Mouse (Mus musculus): Measurements from ENCODE around the gene Tmco5. TPM values are rescaled to one million over a fixed set of nuclear protein-coding genes. Genes with fewer than 3 reads are reported as not detected.

Gene Tmco5
- polyA plus RNA-seq, 1 experiment from 2014 or later = not detected

DNA sequence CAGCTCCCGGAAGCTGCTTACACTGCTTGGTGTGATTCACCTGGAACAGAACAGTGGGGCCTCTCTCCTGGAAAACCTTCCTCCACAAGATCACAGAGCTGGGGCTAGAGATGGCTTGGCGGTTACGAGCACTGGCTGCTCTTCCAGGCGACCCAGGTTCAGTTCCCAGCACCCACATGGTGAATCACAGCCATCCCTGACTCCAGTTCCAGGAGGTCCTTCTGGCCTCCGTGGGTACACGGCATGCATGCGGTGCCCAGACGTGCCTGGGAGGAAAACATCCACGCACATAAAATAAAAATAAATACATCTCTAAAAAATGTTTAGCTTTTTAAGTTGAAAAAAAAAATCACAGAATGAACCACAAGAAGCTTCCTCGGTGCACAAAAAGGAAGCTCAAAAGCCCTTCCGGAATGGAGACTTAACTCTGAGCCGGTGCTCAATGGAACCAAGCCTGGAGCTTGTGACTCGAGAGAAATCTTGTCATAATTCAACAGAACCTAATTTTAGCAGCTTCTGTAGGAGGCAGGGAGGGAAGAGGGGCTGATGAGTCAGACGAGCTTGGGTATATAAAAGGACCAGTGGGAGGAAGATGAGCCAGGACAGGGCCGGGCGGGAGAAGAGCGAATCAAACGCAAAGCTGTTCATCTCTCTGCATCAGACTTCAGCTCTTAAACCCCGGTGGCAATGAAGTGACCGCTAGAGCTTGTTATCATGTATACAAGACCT lies 35.4 kb downstream of the Tmco5 start:
- 75% methylated on average over 20 of the region's 20 CpGs for WGBS (ENCODE audit: insufficient replicate concordance)
- no peak for ATAC-seq (replicated peaks; ENCODE audit: insufficient number of reproducible peaks, low FRiP score, low TSS enrichment)
- H3K4me2 ChIP-seq = no peak overlapping the region

DNA sequence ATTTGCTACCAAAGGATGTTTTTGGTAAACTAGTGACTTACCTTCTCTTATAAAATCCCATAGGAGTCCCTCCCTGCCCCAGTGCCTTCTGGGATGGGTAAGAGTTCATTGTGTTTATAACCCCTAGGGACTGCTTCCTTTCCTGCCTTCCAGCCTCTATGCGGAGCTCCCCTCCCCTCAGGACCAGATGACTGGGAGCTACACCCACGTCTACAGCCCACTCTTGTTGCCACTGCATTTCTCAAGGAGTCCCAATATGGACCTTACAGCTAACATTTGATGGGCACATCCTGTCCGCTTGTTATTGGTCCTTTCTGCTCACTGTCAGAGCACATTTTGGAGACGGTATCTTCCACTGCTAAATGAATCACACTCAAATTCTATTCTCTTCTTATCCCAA lies 36.1 kb downstream of the Tmco5 start:
- Histone ChIP-seq H3K9ac (ENCODE audit: low read depth, low read length) (no peak overlapping the region), H3K4me1 (ENCODE audit: control insufficient read depth, insufficient read depth, low read length) (no peaks in the 10 kb centered on the region)
- ATAC-seq (replicated peaks; ENCODE audit: insufficient number of reproducible peaks, low FRiP score, low TSS enrichment) = no peak

More for the DNA sequence above, 35.4 kb downstream of the Tmco5 start:
- H3K4me3 ChIP-seq (ENCODE audit: low read depth, low read length) = no peak overlapping the region
- no peak overlapping the region for H3K27ac ChIP-seq (ENCODE audit: low read depth, low read length)
- no peaks in the 10 kb centered on the region for H3K36me3 ChIP-seq (ENCODE audit: control insufficient read depth, insufficient read depth, low read length)
- H3K4me1 ChIP-seq (ENCODE audit: control insufficient read depth, insufficient read depth, low read length) = no peaks in the 10 kb centered on the region
- H3K27me3 ChIP-seq (ENCODE audit: control insufficient read depth, insufficient read depth, low read length) = no peaks in the 10 kb centered on the region
- H3K9me3 ChIP-seq (replicated peaks; ENCODE audit: control insufficient read depth, low read length) = no peaks in the 10 kb centered on the region
- no peak overlapping the region for H3K9ac ChIP-seq (ENCODE audit: low read depth, low read length)

DNA sequence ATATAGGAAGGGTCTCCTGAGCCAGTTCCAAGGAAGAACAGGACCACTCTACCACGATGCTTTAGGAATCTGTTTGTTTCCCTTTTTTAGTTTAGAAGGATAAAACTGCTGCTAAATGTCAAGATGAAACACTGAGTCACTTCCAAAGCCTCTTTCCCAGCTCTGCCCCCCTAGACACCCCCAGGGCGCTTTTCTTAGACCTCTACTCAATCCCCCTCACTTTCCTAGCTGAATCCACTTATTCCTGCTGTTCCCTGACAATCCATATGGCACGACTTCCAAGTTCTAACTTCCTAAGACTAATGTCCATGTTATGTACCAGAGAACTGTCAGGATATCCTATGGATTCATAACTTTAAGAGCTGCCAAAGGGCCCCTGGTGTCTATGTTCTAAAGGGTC lies 40.1 kb downstream of the Tmco5 start:
- no peak overlapping the region for H3K9ac ChIP-seq (ENCODE audit: low read depth, low read length)
- no peaks in the 10 kb centered on the region for H3K4me1 ChIP-seq (ENCODE audit: control insufficient read depth, insufficient read depth, low read length)
- H3K36me3 ChIP-seq (ENCODE audit: control insufficient read depth, insufficient read depth, low read length) = no peaks in the 10 kb centered on the region
- H3K4me3 ChIP-seq (ENCODE audit: low read depth, low read length) = no peak overlapping the region
- H3K27me3 ChIP-seq (ENCODE audit: control insufficient read depth, insufficient read depth, low read length) = no peaks in the 10 kb centered on the region
- WGBS (ENCODE audit: insufficient replicate concordance) = 61% methylated on average over 3 of the region's 3 CpGs
- no peak overlapping the region for H3K27ac ChIP-seq (ENCODE audit: low read depth, low read length)
- no peak for ATAC-seq (replicated peaks; ENCODE audit: insufficient number of reproducible peaks, low FRiP score, low TSS enrichment)
- H3K4me2 ChIP-seq = no peak overlapping the region
- no peaks in the 10 kb centered on the region for H3K9me3 ChIP-seq (replicated peaks; ENCODE audit: control insufficient read depth, low read length)

More for the DNA sequence above, 36.1 kb downstream of the Tmco5 start:
- Histone ChIP-seq H3K9me3 (replicated peaks; ENCODE audit: control insufficient read depth, low read length) (no peaks in the 10 kb centered on the region), H3K36me3 (ENCODE audit: control insufficient read depth, insufficient read depth, low read length) (no peaks in the 10 kb centered on the region), H3K27ac (ENCODE audit: low read depth, low read length) (no peak overlapping the region), H3K4me2 (no peak overlapping the region), H3K4me3 (ENCODE audit: low read depth, low read length) (no peak overlapping the region), H3K27me3 (ENCODE audit: control insufficient read depth, insufficient read depth, low read length) (no peaks in the 10 kb centered on the region)
- 77% methylated on average over 4 of the region's 4 CpGs for WGBS (ENCODE audit: insufficient replicate concordance)

DNA sequence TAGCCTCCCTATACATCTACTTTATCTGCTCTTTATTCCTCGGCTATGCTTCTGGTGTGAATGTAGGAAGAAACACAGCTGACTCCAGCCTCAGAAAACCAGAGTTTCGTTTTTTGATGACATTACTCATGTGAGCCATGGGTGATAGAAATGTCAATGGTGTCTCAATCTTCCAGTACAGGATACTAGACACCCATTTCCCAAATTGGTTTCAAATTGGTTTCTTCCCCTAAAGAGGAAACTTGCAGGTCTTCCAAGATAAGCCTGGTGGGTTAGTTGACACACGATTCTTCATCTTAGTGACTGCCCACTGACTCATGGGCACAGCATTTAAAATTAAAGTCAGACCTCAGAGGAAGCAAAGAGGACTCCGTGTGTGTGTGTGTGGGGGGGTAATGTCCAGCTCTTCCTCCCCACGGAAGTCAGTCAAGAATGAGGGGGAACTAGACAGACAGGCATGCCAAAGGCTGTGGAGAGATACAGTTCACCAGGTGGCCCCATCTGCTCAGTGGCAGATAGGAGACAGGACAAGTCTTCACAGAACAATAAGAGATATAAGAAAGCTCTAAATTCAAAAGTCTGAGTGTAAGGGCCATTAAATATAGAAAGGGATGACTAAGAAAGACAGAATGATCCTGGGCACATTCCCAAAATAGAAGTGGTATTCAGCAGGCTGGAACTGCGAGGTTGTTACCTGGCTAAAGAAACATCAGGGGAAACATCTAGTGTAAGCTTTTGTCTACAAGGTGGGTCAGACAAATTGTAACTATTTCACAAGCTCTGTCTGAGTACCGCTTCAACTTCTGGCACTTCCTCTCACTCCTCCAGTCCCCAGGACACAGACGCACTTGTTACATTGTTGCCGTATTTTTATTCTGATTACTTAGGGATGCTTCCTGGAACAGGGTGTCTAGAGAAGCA lies 44.3 kb downstream of the Tmco5 start:
- Histone ChIP-seq H3K27me3 (ENCODE audit: control insufficient read depth, insufficient read depth, low read length) (no peaks in the 10 kb centered on the region), H3K4me3 (ENCODE audit: low read depth, low read length) (no peak overlapping the region), H3K9me3 (replicated peaks; ENCODE audit: control insufficient read depth, low read length) (peaks cover 2% of the 10 kb centered on the region; the same call in 1 of the 2 replicates), H3K4me2 (no peak overlapping the region), H3K36me3 (ENCODE audit: control insufficient read depth, insufficient read depth, low read length) (no peaks in the 10 kb centered on the region), H3K27ac (ENCODE audit: low read depth, low read length) (no peak overlapping the region), H3K4me1 (ENCODE audit: control insufficient read depth, insufficient read depth, low read length) (no peaks in the 10 kb centered on the region), H3K9ac (ENCODE audit: low read depth, low read length) (no peak overlapping the region)
- WGBS (ENCODE audit: insufficient replicate concordance) = 58% methylated on average over 9 of the region's 9 CpGs
- ATAC-seq (replicated peaks; ENCODE audit: insufficient number of reproducible peaks, low FRiP score, low TSS enrichment) = no peak

DNA sequence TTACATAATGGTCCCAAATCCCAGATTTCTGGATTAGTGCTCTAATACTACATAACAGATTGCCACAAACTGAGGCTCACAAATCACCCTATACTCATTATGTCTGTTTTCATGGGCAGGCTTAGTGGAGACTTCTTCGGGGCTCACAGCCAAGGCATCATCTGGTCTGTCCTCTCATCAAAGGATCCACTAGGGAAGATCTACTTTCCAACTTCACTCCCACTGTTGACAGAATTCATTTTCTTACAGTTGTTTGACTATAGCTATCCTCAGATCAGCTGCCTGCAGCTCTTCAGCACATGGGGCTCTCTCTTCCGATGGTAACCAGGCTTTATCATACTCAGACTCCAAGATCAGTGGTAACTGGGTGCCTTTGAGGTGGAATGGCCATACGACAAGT lies 45.2 kb downstream of the Tmco5 start:
- Histone ChIP-seq H3K4me3 (ENCODE audit: low read depth, low read length) (no peak overlapping the region), H3K27ac (ENCODE audit: low read depth, low read length) (no peak overlapping the region), H3K36me3 (ENCODE audit: control insufficient read depth, insufficient read depth, low read length) (no peaks in the 10 kb centered on the region), H3K4me2 (no peak overlapping the region), H3K27me3 (ENCODE audit: control insufficient read depth, insufficient read depth, low read length) (no peaks in the 10 kb centered on the region), H3K9me3 (replicated peaks; ENCODE audit: control insufficient read depth, low read length) (peaks cover 2% of the 10 kb centered on the region; the same call in 1 of the 2 replicates), H3K9ac (ENCODE audit: low read depth, low read length) (no peak overlapping the region), H3K4me1 (ENCODE audit: control insufficient read depth, insufficient read depth, low read length) (no peaks in the 10 kb centered on the region)
- ATAC-seq (replicated peaks; ENCODE audit: insufficient number of reproducible peaks, low FRiP score, low TSS enrichment) = no peak
- WGBS (ENCODE audit: insufficient replicate concordance) = 75% methylated on average over 3 of the region's 3 CpGs

DNA sequence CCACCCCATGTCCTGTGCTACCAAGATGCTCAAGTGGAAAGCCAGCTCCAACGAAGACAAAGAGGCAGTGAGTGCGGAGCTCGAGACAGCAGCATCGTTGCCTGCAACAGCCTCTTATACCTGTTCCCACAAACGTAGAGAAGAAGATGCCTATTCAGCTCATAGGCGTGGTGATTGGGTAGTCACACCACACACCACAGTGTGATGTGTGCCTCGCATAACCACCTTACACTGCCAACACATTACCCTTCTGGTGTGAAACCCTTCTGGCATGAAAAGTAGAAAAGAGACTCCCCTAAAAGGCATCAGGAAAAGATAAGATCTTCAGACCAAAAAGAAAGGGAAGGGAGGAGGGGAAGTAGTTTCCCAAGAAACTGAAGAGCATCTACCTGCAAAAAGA lies 45.8 kb downstream of the Tmco5 start:
- no peak for ATAC-seq (replicated peaks; ENCODE audit: insufficient number of reproducible peaks, low FRiP score, low TSS enrichment)

DNA sequence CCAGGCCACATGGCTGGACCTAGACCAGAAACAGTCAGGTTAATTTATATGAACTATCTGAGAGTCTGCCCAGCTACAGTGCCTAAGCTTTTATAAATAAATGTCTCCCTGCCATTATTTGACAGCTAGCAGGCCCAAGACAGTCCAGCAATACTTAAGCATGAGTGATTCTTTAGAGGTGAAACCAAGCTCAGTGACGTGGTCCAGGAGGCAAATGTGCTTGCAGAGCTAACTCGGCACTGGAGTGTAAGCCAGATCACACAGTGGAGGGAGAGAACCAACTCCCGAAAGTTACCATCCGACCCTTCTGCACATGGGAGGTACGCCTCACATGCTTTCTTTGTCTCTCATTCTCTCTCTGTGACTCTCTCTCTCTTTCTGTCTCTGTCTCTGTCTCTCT lies 46.7 kb downstream of the Tmco5 start:
- no peaks in the 10 kb centered on the region for H3K27me3 ChIP-seq (ENCODE audit: control insufficient read depth, insufficient read depth, low read length)
- 69% methylated on average over 5 of the region's 5 CpGs for WGBS (ENCODE audit: insufficient replicate concordance)
- no peak overlapping the region for H3K9ac ChIP-seq (ENCODE audit: low read depth, low read length)
- H3K4me2 ChIP-seq = no peak overlapping the region
- H3K9me3 ChIP-seq (replicated peaks; ENCODE audit: control insufficient read depth, low read length) = peaks cover 2% of the 10 kb centered on the region; the same call in 1 of the 2 replicates
- no peak overlapping the region for H3K27ac ChIP-seq (ENCODE audit: low read depth, low read length)
- no peak overlapping the region for H3K4me3 ChIP-seq (ENCODE audit: low read depth, low read length)
- H3K4me1 ChIP-seq (ENCODE audit: control insufficient read depth, insufficient read depth, low read length) = no peaks in the 10 kb centered on the region
- H3K36me3 ChIP-seq (ENCODE audit: control insufficient read depth, insufficient read depth, low read length) = no peaks in the 10 kb centered on the region
- no peak for ATAC-seq (replicated peaks; ENCODE audit: insufficient number of reproducible peaks, low FRiP score, low TSS enrichment)

More for the DNA sequence above, 45.8 kb downstream of the Tmco5 start:
- Histone ChIP-seq H3K27ac (ENCODE audit: low read depth, low read length) (no peak overlapping the region), H3K36me3 (ENCODE audit: control insufficient read depth, insufficient read depth, low read length) (no peaks in the 10 kb centered on the region), H3K9me3 (replicated peaks; ENCODE audit: control insufficient read depth, low read length) (peaks cover 2% of the 10 kb centered on the region; the same call in 1 of the 2 replicates), H3K4me2 (no peak overlapping the region), H3K4me1 (ENCODE audit: control insufficient read depth, insufficient read depth, low read length) (no peaks in the 10 kb centered on the region), H3K9ac (ENCODE audit: low read depth, low read length) (no peak overlapping the region), H3K27me3 (ENCODE audit: control insufficient read depth, insufficient read depth, low read length) (no peaks in the 10 kb centered on the region), H3K4me3 (ENCODE audit: low read depth, low read length) (no peak overlapping the region)
- WGBS (ENCODE audit: insufficient replicate concordance) = 77% methylated on average over 7 of the region's 7 CpGs

DNA sequence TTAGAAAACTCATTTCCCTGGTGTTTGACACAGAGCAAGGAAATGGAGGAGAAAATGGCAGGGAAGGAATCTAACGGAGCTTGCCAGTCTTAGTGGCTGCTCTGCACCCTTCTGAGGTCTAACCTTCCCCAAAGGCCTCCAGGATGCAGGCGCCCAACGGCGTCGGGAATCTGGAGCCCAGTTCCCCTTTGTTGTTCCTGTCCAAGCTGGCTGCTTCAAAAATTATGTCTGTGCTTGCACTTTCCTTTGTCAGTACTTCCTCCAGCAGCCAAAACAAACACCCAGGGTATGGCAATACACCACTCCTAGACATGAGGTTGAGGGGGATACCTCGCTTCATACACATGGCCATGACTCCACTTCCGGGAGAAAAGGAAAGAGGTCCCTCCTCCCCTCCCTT lies 53.7 kb downstream of the Tmco5 start:
- H3K36me3 ChIP-seq (ENCODE audit: control insufficient read depth, insufficient read depth, low read length) = no peaks in the 10 kb centered on the region
- H3K27me3 ChIP-seq (ENCODE audit: control insufficient read depth, insufficient read depth, low read length) = no peaks in the 10 kb centered on the region
- H3K9me3 ChIP-seq (replicated peaks; ENCODE audit: control insufficient read depth, low read length) = no peaks in the 10 kb centered on the region
- no peak overlapping the region for H3K4me2 ChIP-seq
- H3K4me3 ChIP-seq (ENCODE audit: low read depth, low read length) = no peak overlapping the region
- ATAC-seq (replicated peaks; ENCODE audit: insufficient number of reproducible peaks, low FRiP score, low TSS enrichment) = no peak
- WGBS (ENCODE audit: insufficient replicate concordance) = 73% methylated on average over 7 of the region's 7 CpGs
- H3K4me1 ChIP-seq (ENCODE audit: control insufficient read depth, insufficient read depth, low read length) = 0 out of 2 replicates have a peak, but pooled peaks cover 3% of the 10 kb centered on the region
- H3K27ac ChIP-seq (ENCODE audit: low read depth, low read length) = no peak overlapping the region
- H3K9ac ChIP-seq (ENCODE audit: low read depth, low read length) = no peak overlapping the region
